Mouse (Mus musculus) G1E (cell line): ENCODE measurements around the gene Rnf151. TPM values are rescaled to one million over a fixed set of nuclear protein-coding genes. Genes with fewer than 3 reads are reported as not detected.
"Not testable (repeated sequence)": the region's sequence is repeated elsewhere in the genome, so short reads cannot be mapped to it uniquely, and the experiment has no call there.

ENCODE experiments used
- ATAC-seq: 2 replicates; pipeline ENCODE4 v1.8.0; 2016; ENCODE audit warnings: mild to moderate bottlenecking; ENCODE audit not compliant: insufficient number of reproducible peaks, poor library complexity, low FRiP score, severe bottlenecking; ENCODE audit errors: extremely low read depth
- DNase-seq: peaks from one replicate; pipeline ENCODE4 v3.0.0; 2012; ENCODE audit warnings: low spot score
- H3K27me3 ChIP-seq: 2 replicates; pipeline ENCODE4 v1.6.1; 2012; ENCODE audit warnings: mild to moderate bottlenecking, low read length, inconsistent platforms; ENCODE audit not compliant: insufficient read depth
- H3K36me3 ChIP-seq: replicated peaks from 2 replicates; pipeline ENCODE3; 2012; ENCODE audit warnings: mild to moderate bottlenecking, inconsistent platforms
- H3K4me1 ChIP-seq: 2 replicates; pipeline ENCODE4 v1.6.1; 2012; ENCODE audit warnings: low read depth, low read length, inconsistent platforms, mixed read lengths; ENCODE audit not compliant: insufficient read depth
- H3K4me3 ChIP-seq: 2 replicates; pipeline ENCODE4 v1.5.1; 2012; ENCODE audit warnings: low read depth, mild to moderate bottlenecking, inconsistent platforms, low read length, moderate library complexity, mixed read lengths
- H3K9me3 ChIP-seq: replicated peaks from 2 replicates; pipeline ENCODE4 v1.6.1; 2012; ENCODE audit warnings: inconsistent platforms
- CTCF ChIP-seq: IDR thresholded peaks from 2 replicates; pipeline ENCODE4 v1.5.1; 2012; ENCODE audit warnings: low read depth, low read length, inconsistent platforms, mixed read lengths
- GATA1 ChIP-seq: IDR thresholded peaks from 2 replicates; pipeline ENCODE4 v1.6.1; 2012; ENCODE audit warnings: borderline replicate concordance, low read length, inconsistent platforms, mixed read lengths
- GATA2 ChIP-seq: IDR thresholded peaks from 2 replicates; pipeline ENCODE4 v1.6.1; 2012; ENCODE audit warnings: low read depth, low read length, inconsistent platforms, borderline replicate concordance
- POLR2AphosphoS5 ChIP-seq: IDR thresholded peaks from 2 replicates; pipeline ENCODE4 v1.6.1; 2012; ENCODE audit warnings: low read depth, low read length, inconsistent platforms; ENCODE audit not compliant: insufficient replicate concordance
- TAL1 ChIP-seq: conservative IDR thresholded peaks from 2 replicates; pipeline ENCODE4 v1.6.1; 2012; ENCODE audit warnings: low read depth, low read length, inconsistent platforms, mixed read lengths
- polyA plus RNA-seq: library from polyadenylated mRNA; stranded (reverse); fragments of >175 nt; gene quantifications from 2 replicates; pipeline ENCODE4 v1.2.3, GENCODE M21; 2012
- total RNA-seq, 2 experiments: library from RNA; stranded (forward) in 1 of 2; stranded (reverse) in 1 of 2; fragments of 200-1000 nt in 1 of 2; fragments of >200 nt in 1 of 2; fragmentation: Nextera tagmentation in 1 of 2; gene quantifications; 2 replicates each; pipeline ENCODE4 v1.2.3; 2014 to 2017

Gene Rnf151
- total and polyA plus RNA-seq, 3 experiments: 0.13 TPM; not detected in 2

- peaks cover 38% of the 10 kb centered on the region for H3K4me1 ChIP-seq
- TF ChIP-seq CTCF: no peak
- peak; percentile 96 for TF ChIP-seq POLR2AphosphoS5
- ATAC-seq: peak; percentile 64
- H3K4me3 ChIP-seq: peak overlapping the region; percentile 81
- peaks cover 59% of the 10 kb centered on the region for H3K36me3 ChIP-seq
- no peaks in the 10 kb centered on the region; the same call in 1 of the 2 replicates for H3K27me3 ChIP-seq
- no peaks in the 10 kb centered on the region for H3K9me3 ChIP-seq
- DNase-seq: peak; percentile 90
Observed at GRCm38 (mm10) chr17:24719494-24720222, 1.8 kb upstream of the Rnf151 start.

DNA sequence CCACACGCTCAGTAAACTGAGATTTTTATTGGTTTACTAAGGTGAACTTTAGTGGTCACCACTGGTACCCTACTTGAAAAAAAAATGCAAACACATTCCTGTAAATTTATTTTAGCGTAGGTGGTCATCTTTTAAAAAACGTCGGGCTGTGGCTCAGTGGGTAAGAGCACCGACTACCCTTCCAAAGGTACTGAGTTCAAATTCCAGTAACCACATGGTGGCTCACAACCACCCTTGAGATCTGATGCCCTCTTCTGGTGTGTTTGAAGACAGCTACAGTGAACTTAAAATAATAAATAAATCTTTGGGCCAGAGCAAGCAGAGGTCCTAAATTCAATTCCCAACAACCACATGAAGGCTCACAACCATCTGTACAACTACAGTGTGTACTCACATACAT, 1.1 kb upstream of the Rnf151 start:
- ATAC-seq, DNase-seq, H3K27me3 ChIP-seq, H3K9me3 ChIP-seq: not testable (repeated sequence)
- Histone ChIP-seq H3K4me3 (peak overlapping the region; percentile 81), H3K4me1 (peaks cover 34% of the 10 kb centered on the region), H3K36me3 (peaks cover 59% of the 10 kb centered on the region)

DNA sequence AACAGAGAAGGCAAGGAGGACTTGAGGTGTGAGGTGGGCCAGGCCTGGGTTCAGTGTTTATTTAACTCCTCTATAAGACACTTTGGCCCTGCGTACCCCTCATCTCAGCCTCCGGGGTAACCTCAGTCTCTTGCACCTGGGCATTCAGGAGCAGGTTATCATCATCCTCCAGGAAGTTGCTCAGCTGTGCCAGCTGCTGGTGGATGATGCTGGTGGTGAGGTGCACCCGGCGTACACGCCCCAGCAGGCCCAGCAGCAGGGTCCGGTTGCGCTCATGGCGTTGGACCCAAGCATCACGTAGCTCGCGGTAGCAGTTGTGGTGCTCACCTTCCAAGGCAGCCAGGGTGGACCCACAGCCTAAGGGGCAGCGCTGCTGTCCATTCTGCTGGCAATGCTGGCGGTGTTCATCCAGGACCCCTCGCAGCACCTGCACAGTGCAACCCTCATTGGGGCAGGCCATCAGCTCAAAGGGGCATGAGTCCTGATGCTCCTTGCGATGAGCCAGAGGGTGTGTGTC, 1.6 kb downstream of the Rnf151 start:
- Histone ChIP-seq H3K4me1 (peaks cover 15% of the 10 kb centered on the region), H3K27me3 (no peaks in the 10 kb centered on the region; the same call in 1 of the 2 replicates), H3K36me3 (peaks cover 47% of the 10 kb centered on the region), H3K9me3 (no peaks in the 10 kb centered on the region), H3K4me3 (no peak overlapping the region)
- ATAC-seq (no peak), DNase-seq (no peak)
- TF ChIP-seq GATA2 (no peak), TAL1 (no peak), POLR2AphosphoS5 (no peak), GATA1 (no peak), CTCF (no peak)

GRCm38 (mm10) chr17:24715556-24715955, 2.3 kb downstream of the Rnf151 start:
- Histone ChIP-seq H3K27me3 (no peaks in the 10 kb centered on the region; the same call in 1 of the 2 replicates), H3K9me3 (no peaks in the 10 kb centered on the region), H3K4me1 (peaks cover 14% of the 10 kb centered on the region), H3K36me3 (peaks cover 41% of the 10 kb centered on the region), H3K4me3 (no peak overlapping the region)
- TF ChIP-seq CTCF: no peak
- TF ChIP-seq GATA2: no peak
- no peak for TF ChIP-seq GATA1
- TF ChIP-seq POLR2AphosphoS5: no peak
- TF ChIP-seq TAL1: no peak
- ATAC-seq: no peak
- DNase-seq: no peak

DNA sequence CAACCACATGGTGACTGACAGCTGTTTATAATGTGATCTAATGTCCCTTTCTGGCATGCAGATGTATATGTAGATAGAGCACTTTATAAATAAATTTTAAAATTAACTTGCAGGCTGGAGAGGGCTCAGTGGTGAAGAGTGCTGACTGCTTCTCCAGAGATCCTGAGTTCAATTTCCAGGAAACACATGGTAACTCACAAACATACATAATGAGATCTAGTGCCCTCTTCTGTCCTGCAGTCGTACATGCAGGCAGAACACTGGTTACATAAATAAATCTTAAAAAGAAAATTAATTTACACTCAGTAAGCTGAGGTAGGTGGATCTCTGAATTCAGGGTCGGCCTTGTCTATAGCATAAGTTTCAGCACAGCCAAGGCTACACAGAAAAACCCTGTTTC, 9.2 kb downstream of the Rnf151 start:
- DNase-seq: no peak
- H3K36me3 ChIP-seq: peaks cover 30% of the 10 kb centered on the region
- H3K27me3 ChIP-seq: no peaks in the 10 kb centered on the region
- H3K4me1 ChIP-seq: peaks cover 28% of the 10 kb centered on the region
- TF ChIP-seq GATA2 (no peak), CTCF (no peak), TAL1 (no peak), POLR2AphosphoS5 (no peak)
- no peaks in the 10 kb centered on the region for H3K9me3 ChIP-seq
- no peak for ATAC-seq
- no peak overlapping the region for H3K4me3 ChIP-seq

GRCm38 (mm10) chr17:24707801-24708425, 9.9 kb downstream of the Rnf151 start:
- peaks cover 30% of the 10 kb centered on the region for H3K4me1 ChIP-seq
- DNase-seq: no peak
- H3K9me3 ChIP-seq: no peaks in the 10 kb centered on the region
- peaks cover 34% of the 10 kb centered on the region for H3K36me3 ChIP-seq
- no peak for ATAC-seq
- H3K27me3 ChIP-seq: no peaks in the 10 kb centered on the region
- peak overlapping the region; percentile 75 for H3K4me3 ChIP-seq
- TF ChIP-seq POLR2AphosphoS5 (no peak), GATA2 (no peak), GATA1 (no peak), TAL1 (no peak)
